In the genomic region with DNA sequence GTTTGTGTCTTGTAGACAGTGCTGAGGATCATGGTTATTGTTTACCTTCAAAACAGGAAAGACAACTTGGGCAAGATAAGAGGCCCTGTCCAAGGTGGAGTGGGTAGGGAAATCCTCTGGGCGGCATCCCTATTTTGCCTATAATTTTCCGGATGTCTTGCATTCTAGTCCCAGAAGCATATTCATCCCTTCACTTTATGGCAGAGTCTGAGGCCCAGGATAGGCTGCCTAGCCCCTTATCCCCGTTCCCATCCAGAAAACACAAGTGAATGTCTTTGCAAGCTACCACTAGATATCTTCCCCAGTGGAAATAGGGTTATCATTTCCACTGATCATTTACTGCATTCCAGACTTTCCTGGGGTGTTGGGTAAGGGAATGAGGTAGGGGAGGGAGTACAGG, we compare ENCODE assay signal across 22 mouse cellular contexts. TPM values are rescaled to one million over a fixed set of nuclear protein-coding genes. Genes with fewer than 3 reads are reported as not detected.
"Had no signal": no experiment of that assay in that cellular context is flagged by ENCODE, and none has a peak within 500 bp of the region (broad histone marks: within the 10 kb centered on the region; RNA-seq: fewer than 3 reads in every experiment).

No protein-coding gene starts in this region.

- DNase-seq: embryo, embryonic 11 days had no signal

- H3K9ac ChIP-seq: embryonic facial prominence, embryonic 12.5 days; embryonic facial prominence, embryonic 13.5 days; embryonic facial prominence, embryonic 15.5 days; forebrain, embryonic 12.5 days; forebrain, embryonic 13.5 days; forebrain, embryonic 15.5 days; forebrain, postnatal 0 days had no signal

- H3K36me3 ChIP-seq: embryonic facial prominence, embryonic 10.5 days; embryonic facial prominence, embryonic 12.5 days; embryonic facial prominence, embryonic 13.5 days; embryonic facial prominence, embryonic 15.5 days; forebrain, embryonic 10.5 days; forebrain, embryonic 12.5 days; forebrain, embryonic 15.5 days had no signal

- H3K9me3 ChIP-seq: embryonic facial prominence, embryonic 10.5 days; embryonic facial prominence, embryonic 12.5 days; embryonic facial prominence, embryonic 13.5 days; embryonic facial prominence, embryonic 15.5 days; forebrain, embryonic 10.5 days; forebrain, embryonic 12.5 days; forebrain, embryonic 13.5 days; forebrain, embryonic 15.5 days had no signal

- ATAC-seq: forebrain, embryonic 14.5 days had no signal

- H3K4me3 ChIP-seq: embryonic facial prominence, embryonic 10.5 days; embryonic facial prominence, embryonic 12.5 days; embryonic facial prominence, embryonic 13.5 days; embryonic facial prominence, embryonic 15.5 days; erythroblast, embryonic 14.5 days; forebrain, embryonic 10.5 days; forebrain, embryonic 12.5 days; forebrain, embryonic 13.5 days; forebrain, embryonic 15.5 days; gastrocnemius, adult 2 months; heart, adult 2 months had no signal

- H3K27me3 ChIP-seq: embryonic facial prominence, embryonic 12.5 days; embryonic facial prominence, embryonic 13.5 days; embryonic facial prominence, embryonic 15.5 days; forebrain, embryonic 12.5 days; forebrain, embryonic 13.5 days; forebrain, embryonic 15.5 days had no signal

- H3K4me2 ChIP-seq: embryonic facial prominence, embryonic 12.5 days; embryonic facial prominence, embryonic 13.5 days; embryonic facial prominence, embryonic 15.5 days; forebrain, embryonic 12.5 days; forebrain, embryonic 13.5 days; forebrain, embryonic 15.5 days had no signal

- H3K27ac ChIP-seq: embryonic facial prominence, embryonic 10.5 days; embryonic facial prominence, embryonic 12.5 days; embryonic facial prominence, embryonic 13.5 days; forebrain, embryonic 10.5 days; forebrain, embryonic 12.5 days; forebrain, embryonic 13.5 days; forebrain, embryonic 15.5 days; heart, adult 2 months had no signal

RNA-seq across cellular contexts. Expression of a gene that starts 4.9 kb away (rescaled TPM):
- total RNA-seq: common myeloid progenitor, adult 5-6 weeks; forebrain, postnatal 0 days; gastrocnemius, adult 18-20 months; gastrocnemius, postnatal 36 days; gastrocnemius, postnatal 4 days; heart, adult 18-20 months; heart, adult 2 months had no signal
- polyA plus RNA-seq: cortical plate, adult 2 months; embryonic facial prominence, embryonic 10.5 days; embryonic facial prominence, embryonic 12.5 days; embryonic facial prominence, embryonic 13.5 days; erythroblast, embryonic 14.5 days; forebrain, embryonic 10.5 days; forebrain, embryonic 11.5 days; forebrain, embryonic 12.5 days; forebrain, embryonic 13.5 days; forebrain, embryonic 14.5 days; forebrain, embryonic 15.5 days; forebrain, embryonic 16.5 days; forebrain, postnatal 0 days; heart, adult 2 months had no signal
